Mouse (Mus musculus) E14TG2a.4 (cell line): ENCODE data around the gene Zswim1.

Experiments used
- CTCF ChIP-seq: conservative IDR thresholded peaks from 2 replicates; pipeline ENCODE4 v1.5.1; 2014; ENCODE audit warnings: low read length
- POU5F1 ChIP-seq: IDR thresholded peaks from 2 replicates; pipeline ENCODE4 v1.6.1; 2014; ENCODE audit warnings: low read length, borderline replicate concordance

- no peak for TF ChIP-seq CTCF
- no peak for TF ChIP-seq POU5F1
These were observed 8.5 kb downstream of the Zswim1 start for GRCm38 (mm10) chr2:164831029-164831428.
